Mouse (Mus musculus): Measurements from ENCODE around the gene Gstm2. TPM values are rescaled to one million over a fixed set of nuclear protein-coding genes. Genes with fewer than 3 reads are reported as not detected.
"Not testable (repeated sequence)": the region's sequence is repeated elsewhere in the genome, so short reads cannot be mapped to it uniquely, and the experiment has no call there.

Gstm2 gene
- polyA plus RNA-seq, 1 experiment = 4.7 TPM

- H3K4me3 ChIP-seq (ENCODE audit: insufficient read depth, low read length) = no peak overlapping the region
- H3K27ac ChIP-seq (ENCODE audit: insufficient read depth, low read depth, low read length) = no peak overlapping the region
- 0 out of 2 replicates have a peak, but pooled peaks cover 3% of the 10 kb centered on the region for H3K4me1 ChIP-seq (ENCODE audit: control insufficient read depth, insufficient read depth, low read length)
- TF ChIP-seq CTCF (IDR thresholded peaks at IDR 0.05; ENCODE audit: low read depth, low read length) = no peak
Measured at GRCm38 (mm10) chr3:107999491-107999890, 13.2 kb upstream of the Gstm2 start.

GRCm38 (mm10) chr3:107998591-107998990 is 12.3 kb upstream of the Gstm2 start:
- TF ChIP-seq POLR2A (IDR thresholded peaks at IDR 0.05; ENCODE audit: borderline replicate concordance, low read depth, low read length) (no peak), CTCF (IDR thresholded peaks at IDR 0.05; ENCODE audit: low read depth, low read length) (no peak)
- no peak overlapping the region for H3K27ac ChIP-seq (ENCODE audit: insufficient read depth, low read depth, low read length)
- H3K4me1 ChIP-seq (ENCODE audit: control insufficient read depth, insufficient read depth, low read length) = 0 out of 2 replicates have a peak, but pooled peaks cover 3% of the 10 kb centered on the region
- H3K4me3 ChIP-seq (ENCODE audit: insufficient read depth, low read length) = no peak overlapping the region

GRCm38 (mm10) chr3:107996576-107996975 is 10.3 kb upstream of the Gstm2 start:
- Histone ChIP-seq H3K27ac (ENCODE audit: insufficient read depth, low read depth, low read length) (no peak overlapping the region), H3K4me1 (ENCODE audit: control insufficient read depth, insufficient read depth, low read length) (0 out of 2 replicates have a peak, but pooled peaks cover 3% of the 10 kb centered on the region), H3K4me3 (ENCODE audit: insufficient read depth, low read length) (no peak overlapping the region)
- TF ChIP-seq CTCF (IDR thresholded peaks at IDR 0.05; ENCODE audit: low read depth, low read length) (no peak), POLR2A (IDR thresholded peaks at IDR 0.05; ENCODE audit: borderline replicate concordance, low read depth, low read length) (no peak)

GRCm38 (mm10) chr3:107995974-107996373 is 9.7 kb upstream of the Gstm2 start:
- H3K4me3 ChIP-seq (ENCODE audit: insufficient read depth, low read length); H3K27ac ChIP-seq (ENCODE audit: insufficient read depth, low read depth, low read length); H3K4me1 ChIP-seq (ENCODE audit: control insufficient read depth, insufficient read depth, low read length): not testable (repeated sequence)

GRCm38 (mm10) chr3:107985141-107985540 is 1.1 kb downstream of the Gstm2 start:
- not testable (repeated sequence) for H3K4me1 ChIP-seq (ENCODE audit: control insufficient read depth, insufficient read depth, low read length)

GRCm38 (mm10) chr3:107984471-107984870 is 1.8 kb downstream of the Gstm2 start:
- H3K27ac ChIP-seq (ENCODE audit: insufficient read depth, low read depth, low read length) = no peak overlapping the region
- peaks cover 9% of the 10 kb centered on the region for H3K4me1 ChIP-seq (ENCODE audit: control insufficient read depth, insufficient read depth, low read length)
- H3K4me3 ChIP-seq (ENCODE audit: insufficient read depth, low read length) = no peak overlapping the region
- TF ChIP-seq POLR2A (IDR thresholded peaks at IDR 0.05; ENCODE audit: borderline replicate concordance, low read depth, low read length) (no peak), CTCF (IDR thresholded peaks at IDR 0.05; ENCODE audit: low read depth, low read length) (no peak)

More at GRCm38 (mm10) chr3:107985141-107985540, 1.1 kb downstream of the Gstm2 start:
- not testable (repeated sequence) for H3K4me3 ChIP-seq (ENCODE audit: insufficient read depth, low read length); H3K27ac ChIP-seq (ENCODE audit: insufficient read depth, low read depth, low read length)

GRCm38 (mm10) chr3:107983771-107984170 is 2.5 kb downstream of the Gstm2 start:
- H3K4me3 ChIP-seq (ENCODE audit: insufficient read depth, low read length) = no peak overlapping the region
- TF ChIP-seq CTCF (IDR thresholded peaks at IDR 0.05; ENCODE audit: low read depth, low read length) (no peak), POLR2A (IDR thresholded peaks at IDR 0.05; ENCODE audit: borderline replicate concordance, low read depth, low read length) (no peak)
- H3K27ac ChIP-seq (ENCODE audit: insufficient read depth, low read depth, low read length) = no peak overlapping the region
- H3K4me1 ChIP-seq (ENCODE audit: control insufficient read depth, insufficient read depth, low read length) = peaks cover 9% of the 10 kb centered on the region

GRCm38 (mm10) chr3:107982726-107983125 is 3.5 kb downstream of the Gstm2 start:
- TF ChIP-seq POLR2A (IDR thresholded peaks at IDR 0.05; ENCODE audit: borderline replicate concordance, low read depth, low read length) = no peak
- TF ChIP-seq CTCF (IDR thresholded peaks at IDR 0.05; ENCODE audit: low read depth, low read length) = no peak
- Histone ChIP-seq H3K4me1 (ENCODE audit: control insufficient read depth, insufficient read depth, low read length) (peaks cover 9% of the 10 kb centered on the region), H3K27ac (ENCODE audit: insufficient read depth, low read depth, low read length) (no peak overlapping the region), H3K4me3 (ENCODE audit: insufficient read depth, low read length) (no peak overlapping the region)

- TF ChIP-seq CTCF (IDR thresholded peaks at IDR 0.05; ENCODE audit: low read depth, low read length) (no peak), POLR2A (IDR thresholded peaks at IDR 0.05; ENCODE audit: borderline replicate concordance, low read depth, low read length) (no peak)
- H3K27ac ChIP-seq (ENCODE audit: insufficient read depth, low read depth, low read length) = no peak overlapping the region
- H3K4me3 ChIP-seq (ENCODE audit: insufficient read depth, low read length) = no peak overlapping the region
- peaks cover 9% of the 10 kb centered on the region for H3K4me1 ChIP-seq (ENCODE audit: control insufficient read depth, insufficient read depth, low read length)
Measured at GRCm38 (mm10) chr3:107981261-107981660, 5.0 kb downstream of the Gstm2 start.

- Histone ChIP-seq H3K4me3 (ENCODE audit: insufficient read depth, low read length) (no peak overlapping the region), H3K27ac (ENCODE audit: insufficient read depth, low read depth, low read length) (no peak overlapping the region), H3K4me1 (ENCODE audit: control insufficient read depth, insufficient read depth, low read length) (peaks cover 2% of the 10 kb centered on the region; the same call in 1 of the 2 replicates)
- no peak for TF ChIP-seq POLR2A (IDR thresholded peaks at IDR 0.05; ENCODE audit: borderline replicate concordance, low read depth, low read length)
Measured at GRCm38 (mm10) chr3:107977691-107978090, 8.6 kb downstream of the Gstm2 start.

- Histone ChIP-seq H3K27ac (ENCODE audit: insufficient read depth, low read depth, low read length) (no peak overlapping the region), H3K4me1 (ENCODE audit: control insufficient read depth, insufficient read depth, low read length) (no peaks in the 10 kb centered on the region), H3K4me3 (ENCODE audit: insufficient read depth, low read length) (no peak overlapping the region)
- no peak for TF ChIP-seq POLR2A (IDR thresholded peaks at IDR 0.05; ENCODE audit: borderline replicate concordance, low read depth, low read length)
- no peak for TF ChIP-seq CTCF (IDR thresholded peaks at IDR 0.05; ENCODE audit: low read depth, low read length)
Measured at GRCm38 (mm10) chr3:107974237-107974636, 12.0 kb downstream of the Gstm2 start.
